Mouse (Mus musculus) lung, adult 2 months (tissue): Measurements from ENCODE around the gene Nmi.

Experiments
- CTCF ChIP-seq: fragments of 200-500 bp; IDR thresholded peaks from 2 replicates; pipeline ENCODE4 v1.5.1; 2011; ENCODE audit warnings: mild to moderate bottlenecking, low read length, control low read depth; ENCODE audit not compliant: insufficient read depth
- POLR2A ChIP-seq: fragments of 200-500 bp; IDR thresholded peaks from 2 replicates; pipeline ENCODE4 v1.6.1; 2011; ENCODE audit warnings: low read depth, mild to moderate bottlenecking, control low read depth, low read length, borderline replicate concordance; ENCODE audit errors: extremely low read depth

DNA sequence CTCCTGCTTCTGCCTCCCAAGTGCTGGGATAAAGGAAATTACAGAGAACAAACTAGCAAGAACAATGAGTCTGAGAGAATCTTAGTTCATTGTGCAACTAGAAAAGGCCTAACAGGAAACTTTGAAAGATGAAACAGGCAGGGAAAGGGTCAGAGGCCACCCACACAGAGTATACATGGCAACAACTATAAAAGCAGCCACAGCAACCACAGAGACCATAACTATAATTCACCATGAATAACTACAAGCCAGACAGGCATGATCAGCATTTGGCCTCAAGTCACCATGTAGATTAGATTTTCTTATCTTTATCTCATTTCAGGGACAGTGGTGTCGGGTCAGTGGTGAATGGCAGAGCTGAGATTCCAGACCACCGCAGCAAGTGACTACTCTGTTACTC is 16.3 kb upstream of the Nmi start:
- TF ChIP-seq CTCF (no peak), POLR2A (no peak)
